Mouse (Mus musculus): ENCODE measurements around the gene Lyl1. TPM values are rescaled to one million over a fixed set of nuclear protein-coding genes. Genes with fewer than 3 reads are reported as not detected.
"Not testable (repeated sequence)": the region's sequence is repeated elsewhere in the genome, so short reads cannot be mapped to it uniquely, and the experiment has no call there.

Gene Lyl1
- polyA plus RNA-seq, 1 experiment from 2014 or later: 5.0 TPM

- ATAC-seq (replicated peaks; ENCODE audit: low FRiP score) (peak; percentile 51), DNase-seq (ENCODE audit: low spot score) (peak; percentile 85)
- Histone ChIP-seq H3K9me3 (ENCODE audit: control insufficient read depth, low read length) (no peaks in the 10 kb centered on the region), H3K4me2 (ENCODE audit: low read depth, low read length, severe bottlenecking) (peak overlapping the region; percentile 98), H3K9ac (ENCODE audit: low read length) (peak overlapping the region; percentile 87), H3K4me3 (ENCODE audit: low read depth, low read length) (peak overlapping the region; percentile 88), H3K36me3 (ENCODE audit: control insufficient read depth, insufficient read depth, low read length) (no peaks in the 10 kb centered on the region; the same call in 1 of the 2 replicates), H3K27me3 (ENCODE audit: control insufficient read depth, insufficient read depth, low read length) (no peaks in the 10 kb centered on the region), H3K27ac (ENCODE audit: low read depth, low read length) (peak overlapping the region; percentile 87), H3K4me1 (replicated peaks; ENCODE audit: control insufficient read depth, insufficient read depth, low read length) (peaks cover 6% of the 10 kb centered on the region)
- 1% methylated on average over 29 of the region's 29 CpGs for WGBS
These were observed 36.5 kb upstream of the Lyl1 start for GRCm38 (mm10) chr8:84664566-84665384.

DNA sequence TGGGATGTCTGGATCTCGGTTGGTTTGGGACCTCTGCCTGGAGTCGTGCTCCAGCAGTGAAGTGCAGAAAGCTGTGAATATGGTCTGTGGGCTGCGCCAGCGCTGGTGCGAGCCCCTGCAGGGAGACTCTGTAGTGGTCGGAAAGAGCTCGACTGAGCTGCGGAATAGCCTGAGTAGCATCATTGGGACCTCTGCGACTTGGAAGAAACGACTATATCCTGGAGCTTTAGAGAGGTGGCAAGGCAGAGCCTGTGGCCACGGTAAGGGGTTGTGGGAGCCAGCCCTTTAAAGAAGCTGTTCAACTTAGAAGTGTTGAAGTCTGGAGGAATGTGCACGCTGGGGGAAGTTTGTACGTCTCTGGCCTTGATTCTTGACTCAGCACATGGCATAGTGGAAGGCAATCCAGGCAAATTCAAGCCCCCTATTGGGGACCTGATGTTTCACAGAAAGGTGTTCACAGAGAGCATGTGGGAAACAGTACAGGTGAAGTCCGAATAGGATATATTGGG is 35.8 kb upstream of the Lyl1 start:
- DNase-seq (ENCODE audit: low spot score): no peak
- ATAC-seq (replicated peaks; ENCODE audit: low FRiP score): 0 out of 2 replicates have a peak, but pooled peaks have one; percentile 0
- Histone ChIP-seq H3K9me3 (ENCODE audit: control insufficient read depth, low read length) (no peaks in the 10 kb centered on the region), H3K9ac (ENCODE audit: low read length) (peak overlapping the region; percentile 87), H3K4me2 (ENCODE audit: low read depth, low read length, severe bottlenecking) (peak overlapping the region; percentile 98), H3K27me3 (ENCODE audit: control insufficient read depth, insufficient read depth, low read length) (no peaks in the 10 kb centered on the region), H3K27ac (ENCODE audit: low read depth, low read length) (peak overlapping the region; percentile 87), H3K4me1 (replicated peaks; ENCODE audit: control insufficient read depth, insufficient read depth, low read length) (peaks cover 6% of the 10 kb centered on the region), H3K36me3 (ENCODE audit: control insufficient read depth, insufficient read depth, low read length) (no peaks in the 10 kb centered on the region; the same call in 1 of the 2 replicates), H3K4me3 (ENCODE audit: low read depth, low read length) (peak overlapping the region; percentile 88)
- WGBS: 4% methylated on average over 14 of the region's 14 CpGs

DNA sequence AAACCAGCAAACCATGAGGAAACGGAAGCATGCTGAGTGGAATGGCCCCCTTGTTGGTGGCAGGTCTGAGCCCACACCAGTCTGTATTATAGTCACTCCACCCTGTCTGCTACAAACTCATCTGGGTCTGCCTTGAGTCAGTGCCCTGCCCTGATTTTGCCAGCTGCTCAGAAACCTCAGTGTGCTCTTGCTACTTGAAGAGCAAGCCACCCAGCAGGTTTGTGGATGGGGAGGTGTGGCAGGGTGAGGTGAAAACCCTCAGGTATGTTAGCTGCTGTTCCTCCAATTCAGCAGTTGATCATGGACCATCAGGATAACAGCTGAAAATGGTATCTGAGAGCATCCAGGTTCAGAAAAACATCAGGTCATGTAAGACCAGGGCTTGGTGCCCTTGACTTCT is 33.2 kb upstream of the Lyl1 start:
- WGBS: 80% methylated on average over 1 of the region's 1 CpGs
- ATAC-seq (replicated peaks; ENCODE audit: low FRiP score): no peak

GRCm38 (mm10) chr8:84668731-84669485 is 32.3 kb upstream of the Lyl1 start:
- Histone ChIP-seq H3K27ac (ENCODE audit: low read depth, low read length) (no peak overlapping the region), H3K9ac (ENCODE audit: low read length) (no peak overlapping the region), H3K4me1 (replicated peaks; ENCODE audit: control insufficient read depth, insufficient read depth, low read length) (no peaks in the 10 kb centered on the region; the same call in 1 of the 2 replicates), H3K4me3 (ENCODE audit: low read depth, low read length) (no peak overlapping the region), H3K9me3 (ENCODE audit: control insufficient read depth, low read length) (no peaks in the 10 kb centered on the region), H3K4me2 (ENCODE audit: low read depth, low read length, severe bottlenecking) (no peak overlapping the region), H3K36me3 (ENCODE audit: control insufficient read depth, insufficient read depth, low read length) (no peaks in the 10 kb centered on the region; the same call in 1 of the 2 replicates), H3K27me3 (ENCODE audit: control insufficient read depth, insufficient read depth, low read length) (no peaks in the 10 kb centered on the region)
- no peak for ATAC-seq (replicated peaks; ENCODE audit: low FRiP score)
- WGBS: 85% methylated on average over 6 of the region's 6 CpGs
- DNase-seq (ENCODE audit: low spot score): no peak

More for the DNA sequence above, 33.2 kb upstream of the Lyl1 start:
- Histone ChIP-seq H3K27ac (ENCODE audit: low read depth, low read length) (no peak overlapping the region), H3K4me2 (ENCODE audit: low read depth, low read length, severe bottlenecking) (no peak overlapping the region), H3K9me3 (ENCODE audit: control insufficient read depth, low read length) (no peaks in the 10 kb centered on the region), H3K4me3 (ENCODE audit: low read depth, low read length) (no peak overlapping the region), H3K4me1 (replicated peaks; ENCODE audit: control insufficient read depth, insufficient read depth, low read length) (no peaks in the 10 kb centered on the region; the same call in 1 of the 2 replicates), H3K9ac (ENCODE audit: low read length) (no peak overlapping the region), H3K36me3 (ENCODE audit: control insufficient read depth, insufficient read depth, low read length) (no peaks in the 10 kb centered on the region; the same call in 1 of the 2 replicates), H3K27me3 (ENCODE audit: control insufficient read depth, insufficient read depth, low read length) (no peaks in the 10 kb centered on the region)
- no peak for DNase-seq (ENCODE audit: low spot score)

DNA sequence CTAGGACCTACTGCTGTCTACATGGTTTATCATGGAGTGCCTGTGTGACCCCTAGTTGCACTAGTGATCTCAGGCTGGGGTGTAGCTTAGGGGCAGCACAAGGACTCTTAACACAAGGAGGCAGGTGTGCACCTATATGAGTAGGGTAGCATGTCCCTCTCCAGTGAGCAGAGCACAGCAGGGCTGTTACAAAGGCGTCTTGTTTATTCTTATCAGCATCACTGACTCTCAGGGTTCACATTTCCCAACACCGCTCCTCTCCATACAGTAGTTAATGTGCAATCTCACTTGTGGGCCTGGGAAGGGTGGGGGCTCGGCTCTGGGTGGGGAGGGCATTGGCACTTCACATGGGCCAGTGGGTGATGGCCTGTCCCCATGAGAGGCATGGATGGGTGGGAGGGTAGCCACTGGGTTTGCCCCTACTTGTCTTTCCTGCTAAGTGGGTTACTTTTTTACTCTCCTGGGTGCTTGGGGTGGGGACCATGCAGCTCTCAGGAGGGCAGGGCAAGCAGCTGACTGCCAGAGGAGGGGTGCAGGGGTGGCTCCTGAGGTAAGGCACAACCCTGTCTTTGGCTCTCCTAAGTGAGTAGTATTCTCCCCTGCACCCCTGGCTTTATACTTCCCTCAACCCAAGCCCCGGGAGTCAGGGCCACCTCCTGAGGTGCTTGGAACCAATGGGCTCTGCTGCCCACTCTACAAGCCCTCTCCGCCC is 30.8 kb upstream of the Lyl1 start:
- H3K4me1 ChIP-seq (replicated peaks; ENCODE audit: control insufficient read depth, insufficient read depth, low read length); H3K9ac ChIP-seq (ENCODE audit: low read length); ATAC-seq (replicated peaks; ENCODE audit: low FRiP score); H3K9me3 ChIP-seq (ENCODE audit: control insufficient read depth, low read length); H3K36me3 ChIP-seq (ENCODE audit: control insufficient read depth, insufficient read depth, low read length); H3K4me3 ChIP-seq (ENCODE audit: low read depth, low read length); DNase-seq (ENCODE audit: low spot score); H3K4me2 ChIP-seq (ENCODE audit: low read depth, low read length, severe bottlenecking); H3K27me3 ChIP-seq (ENCODE audit: control insufficient read depth, insufficient read depth, low read length): not testable (repeated sequence)
- WGBS: 92% methylated on average over 5 of the region's 5 CpGs
- H3K27ac ChIP-seq (ENCODE audit: low read depth, low read length): 0 out of 2 replicates have a peak overlapping the region, but pooled peaks have one; percentile 25

DNA sequence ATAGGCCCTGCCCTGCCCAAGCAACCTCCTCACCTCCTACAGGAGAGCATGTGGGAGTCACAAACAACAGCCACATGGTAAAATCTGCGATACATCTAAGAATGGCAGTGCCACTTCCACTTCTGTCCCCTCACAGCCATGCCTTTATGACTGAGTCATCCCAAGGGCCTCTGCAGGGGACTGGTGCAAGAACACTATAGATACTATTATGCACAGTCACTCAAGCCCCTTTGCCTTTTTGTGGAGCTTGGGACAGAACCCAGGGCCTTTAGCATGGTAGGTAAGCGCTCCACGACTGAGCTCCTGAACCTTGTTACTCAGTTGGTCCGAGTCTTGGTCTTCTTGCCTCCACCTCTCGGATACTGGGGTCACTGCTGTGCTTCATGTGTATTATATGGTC is 24.0 kb upstream of the Lyl1 start:
- Histone ChIP-seq H3K4me3 (ENCODE audit: low read depth, low read length) (no peak overlapping the region), H3K4me2 (ENCODE audit: low read depth, low read length, severe bottlenecking) (no peak overlapping the region), H3K27ac (ENCODE audit: low read depth, low read length) (no peak overlapping the region), H3K27me3 (ENCODE audit: control insufficient read depth, insufficient read depth, low read length) (no peaks in the 10 kb centered on the region), H3K9ac (ENCODE audit: low read length) (no peak overlapping the region), H3K9me3 (ENCODE audit: control insufficient read depth, low read length) (no peaks in the 10 kb centered on the region), H3K4me1 (replicated peaks; ENCODE audit: control insufficient read depth, insufficient read depth, low read length) (no peaks in the 10 kb centered on the region), H3K36me3 (ENCODE audit: control insufficient read depth, insufficient read depth, low read length) (peaks cover 9% of the 10 kb centered on the region; the same call in 1 of the 2 replicates)
- DNase-seq (ENCODE audit: low spot score) (no peak), ATAC-seq (replicated peaks; ENCODE audit: low FRiP score) (no peak)
- WGBS: 92% methylated on average over 5 of the region's 5 CpGs

DNA sequence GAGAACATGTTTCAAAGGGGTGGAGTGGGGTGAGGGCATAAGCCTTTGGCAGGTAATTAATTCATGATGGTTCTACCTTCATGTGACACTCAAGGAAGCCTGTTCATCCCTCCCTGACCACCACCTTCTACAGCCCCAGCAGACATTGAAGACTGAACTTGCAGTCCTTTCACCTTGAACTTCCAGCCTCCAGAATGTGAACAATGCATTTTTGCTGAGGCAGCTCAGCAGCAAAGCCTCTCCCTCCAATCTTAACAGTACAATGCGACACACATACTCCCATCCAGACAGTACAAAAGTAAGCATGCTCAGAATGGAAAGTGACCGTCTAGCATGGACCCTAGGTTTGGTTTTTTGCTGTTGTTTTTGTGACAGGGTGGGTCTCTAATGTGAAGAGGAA is 19.8 kb upstream of the Lyl1 start:
- H3K27ac ChIP-seq (ENCODE audit: low read depth, low read length): no peak overlapping the region
- ATAC-seq (replicated peaks; ENCODE audit: low FRiP score): no peak
- no peak overlapping the region for H3K4me3 ChIP-seq (ENCODE audit: low read depth, low read length)
- peaks cover 8% of the 10 kb centered on the region for H3K4me1 ChIP-seq (replicated peaks; ENCODE audit: control insufficient read depth, insufficient read depth, low read length)
- no peaks in the 10 kb centered on the region for H3K27me3 ChIP-seq (ENCODE audit: control insufficient read depth, insufficient read depth, low read length)
- WGBS: 85% methylated on average over 2 of the region's 2 CpGs
- H3K9ac ChIP-seq (ENCODE audit: low read length): no peak overlapping the region
- no peak for DNase-seq (ENCODE audit: low spot score)
- H3K36me3 ChIP-seq (ENCODE audit: control insufficient read depth, insufficient read depth, low read length): no peaks in the 10 kb centered on the region; the same call in 1 of the 2 replicates
- H3K4me2 ChIP-seq (ENCODE audit: low read depth, low read length, severe bottlenecking): no peak overlapping the region
- H3K9me3 ChIP-seq (ENCODE audit: control insufficient read depth, low read length): no peaks in the 10 kb centered on the region

DNA sequence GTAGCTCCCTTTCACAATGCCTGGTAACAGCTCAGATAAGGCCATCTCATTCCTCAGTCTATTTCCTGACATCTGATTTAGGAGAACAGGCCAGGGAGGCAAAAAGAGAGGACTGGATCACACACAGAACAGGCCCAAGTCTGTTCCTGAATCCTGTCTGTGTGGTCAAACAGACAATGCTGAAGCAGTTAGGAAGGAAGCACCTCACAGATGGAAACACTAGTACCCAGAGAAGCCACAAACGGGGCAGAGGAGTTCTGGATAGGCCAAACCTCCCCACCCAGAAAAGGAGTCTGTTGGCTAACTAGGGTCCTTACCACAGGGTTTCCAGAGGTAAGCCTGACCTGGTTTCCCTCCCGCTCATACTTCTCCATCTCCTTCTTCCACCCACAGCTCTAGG is 19.0 kb upstream of the Lyl1 start:
- no peaks in the 10 kb centered on the region for H3K27me3 ChIP-seq (ENCODE audit: control insufficient read depth, insufficient read depth, low read length)
- no peaks in the 10 kb centered on the region for H3K9me3 ChIP-seq (ENCODE audit: control insufficient read depth, low read length)
- no peak overlapping the region for H3K4me3 ChIP-seq (ENCODE audit: low read depth, low read length)
- peaks cover 8% of the 10 kb centered on the region for H3K4me1 ChIP-seq (replicated peaks; ENCODE audit: control insufficient read depth, insufficient read depth, low read length)
- no peak overlapping the region for H3K4me2 ChIP-seq (ENCODE audit: low read depth, low read length, severe bottlenecking)
- no peak overlapping the region for H3K27ac ChIP-seq (ENCODE audit: low read depth, low read length)
- no peak for DNase-seq (ENCODE audit: low spot score)
- 83% methylated on average over 2 of the region's 2 CpGs for WGBS
- no peaks in the 10 kb centered on the region; the same call in 1 of the 2 replicates for H3K36me3 ChIP-seq (ENCODE audit: control insufficient read depth, insufficient read depth, low read length)
- no peak overlapping the region for H3K9ac ChIP-seq (ENCODE audit: low read length)
- ATAC-seq (replicated peaks; ENCODE audit: low FRiP score): no peak

Data from forebrain, embryonic 11.5 days (tissue).